Mouse (Mus musculus): ENCODE measurements around the gene Tprg. TPM values are rescaled to one million over a fixed set of nuclear protein-coding genes. Genes with fewer than 3 reads are reported as not detected.

Tprg gene
- polyA plus RNA-seq, 1 experiment from 2014 or later = 0.21 TPM

DNA sequence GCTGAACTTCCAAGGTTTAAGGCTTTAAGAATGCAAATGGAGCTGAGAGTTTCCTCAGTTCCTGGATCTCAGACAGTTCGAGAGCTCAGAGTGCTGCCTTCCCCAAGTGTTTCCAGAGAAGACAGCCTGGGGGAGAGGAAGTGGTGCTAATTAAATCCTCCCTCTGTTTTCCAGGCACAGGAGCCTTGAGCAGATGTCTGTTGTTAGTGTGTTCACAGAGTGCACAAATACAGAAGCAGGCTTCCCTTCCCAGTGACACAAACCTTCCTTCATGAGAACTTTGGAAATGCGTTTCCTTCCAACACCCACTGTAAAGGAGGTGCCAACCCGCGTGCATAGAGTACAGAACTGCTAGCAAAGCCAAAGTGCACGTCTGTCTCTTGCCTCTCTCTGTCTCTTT, 27.4 kb downstream of the Tprg start:
- Histone ChIP-seq H3K4me2 (ENCODE audit: low read depth, low read length) (no peak overlapping the region), H3K36me3 (ENCODE audit: control insufficient read depth, insufficient read depth, low read length) (no peaks in the 10 kb centered on the region), H3K9me3 (ENCODE audit: control insufficient read depth, low read length) (no peaks in the 10 kb centered on the region), H3K4me3 (ENCODE audit: low read length) (no peak overlapping the region), H3K27ac (ENCODE audit: low read length) (no peak overlapping the region), H3K9ac (ENCODE audit: low read depth, low read length) (no peak overlapping the region), H3K4me1 (ENCODE audit: control insufficient read depth, insufficient read depth, low read length) (no peaks in the 10 kb centered on the region), H3K27me3 (replicated peaks; ENCODE audit: control insufficient read depth, insufficient read depth, low read length) (no peaks in the 10 kb centered on the region)
- ATAC-seq = no peak
- WGBS = 76% methylated on average over 5 of the region's 5 CpGs

DNA sequence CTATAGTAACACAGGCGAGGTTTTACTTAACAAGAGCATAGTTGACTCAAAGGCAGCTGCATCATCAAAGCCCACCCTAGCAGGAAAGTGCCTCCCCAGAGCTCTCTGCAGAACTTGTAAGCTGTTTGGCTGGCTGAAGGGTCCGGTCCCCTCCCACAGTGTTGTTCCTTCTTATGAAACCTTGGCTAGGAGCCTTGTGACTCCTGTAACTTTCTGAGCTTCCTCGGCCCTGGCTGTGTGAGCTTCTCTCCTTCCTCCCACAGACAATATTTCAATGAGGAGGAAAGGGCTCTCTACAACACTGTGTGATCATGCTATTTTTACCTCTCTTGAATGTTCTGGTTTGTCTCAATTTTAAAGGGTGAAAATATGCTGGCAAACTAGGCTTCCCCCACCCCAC, 28.5 kb downstream of the Tprg start:
- H3K4me2 ChIP-seq (ENCODE audit: low read depth, low read length) = no peak overlapping the region
- H3K4me1 ChIP-seq (ENCODE audit: control insufficient read depth, insufficient read depth, low read length) = no peaks in the 10 kb centered on the region
- 52% methylated on average over 3 of the region's 3 CpGs for WGBS
- ATAC-seq = peak; percentile 40; the same call in 1 of the 2 replicates
- H3K9me3 ChIP-seq (ENCODE audit: control insufficient read depth, low read length) = no peaks in the 10 kb centered on the region
- H3K36me3 ChIP-seq (ENCODE audit: control insufficient read depth, insufficient read depth, low read length) = no peaks in the 10 kb centered on the region
- no peak overlapping the region for H3K4me3 ChIP-seq (ENCODE audit: low read length)
- no peaks in the 10 kb centered on the region for H3K27me3 ChIP-seq (replicated peaks; ENCODE audit: control insufficient read depth, insufficient read depth, low read length)
- H3K9ac ChIP-seq (ENCODE audit: low read depth, low read length) = no peak overlapping the region
- no peak overlapping the region for H3K27ac ChIP-seq (ENCODE audit: low read length)

DNA sequence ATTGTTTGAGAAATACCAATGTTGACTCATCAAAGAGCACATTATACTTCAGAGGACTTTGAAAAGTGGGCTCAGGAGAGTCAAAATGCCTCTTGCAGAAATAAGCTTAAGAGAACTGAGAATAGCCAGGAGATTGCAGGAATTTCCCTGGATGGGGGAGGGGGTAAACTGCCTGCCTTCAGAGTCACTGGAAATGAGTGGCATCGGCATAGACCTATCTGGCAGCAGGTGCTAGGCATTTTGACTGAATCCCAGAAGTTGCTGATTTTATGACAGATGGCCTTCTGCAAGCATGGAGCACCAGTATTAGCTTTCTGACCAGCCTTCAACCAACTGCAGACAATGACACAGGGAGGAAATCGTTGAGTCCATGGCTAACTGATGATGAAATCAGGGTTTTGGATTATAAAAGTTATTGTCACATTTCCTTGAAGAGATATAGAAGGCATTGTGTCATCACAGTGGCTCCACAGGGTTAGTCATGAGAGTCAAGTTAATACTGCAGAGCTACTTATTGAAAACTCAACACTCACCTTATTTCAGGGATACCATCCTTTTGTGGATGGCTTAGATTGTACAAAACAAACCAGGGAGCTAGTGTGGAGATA, 39.1 kb downstream of the Tprg start:
- Histone ChIP-seq H3K27me3 (replicated peaks; ENCODE audit: control insufficient read depth, insufficient read depth, low read length) (no peaks in the 10 kb centered on the region), H3K4me2 (ENCODE audit: low read depth, low read length) (no peak overlapping the region), H3K4me3 (ENCODE audit: low read length) (no peak overlapping the region), H3K36me3 (ENCODE audit: control insufficient read depth, insufficient read depth, low read length) (no peaks in the 10 kb centered on the region), H3K27ac (ENCODE audit: low read length) (no peak overlapping the region), H3K9me3 (ENCODE audit: control insufficient read depth, low read length) (no peaks in the 10 kb centered on the region), H3K9ac (ENCODE audit: low read depth, low read length) (no peak overlapping the region), H3K4me1 (ENCODE audit: control insufficient read depth, insufficient read depth, low read length) (no peaks in the 10 kb centered on the region)
- no peak for ATAC-seq
- WGBS = 80% methylated on average over 2 of the region's 2 CpGs

DNA sequence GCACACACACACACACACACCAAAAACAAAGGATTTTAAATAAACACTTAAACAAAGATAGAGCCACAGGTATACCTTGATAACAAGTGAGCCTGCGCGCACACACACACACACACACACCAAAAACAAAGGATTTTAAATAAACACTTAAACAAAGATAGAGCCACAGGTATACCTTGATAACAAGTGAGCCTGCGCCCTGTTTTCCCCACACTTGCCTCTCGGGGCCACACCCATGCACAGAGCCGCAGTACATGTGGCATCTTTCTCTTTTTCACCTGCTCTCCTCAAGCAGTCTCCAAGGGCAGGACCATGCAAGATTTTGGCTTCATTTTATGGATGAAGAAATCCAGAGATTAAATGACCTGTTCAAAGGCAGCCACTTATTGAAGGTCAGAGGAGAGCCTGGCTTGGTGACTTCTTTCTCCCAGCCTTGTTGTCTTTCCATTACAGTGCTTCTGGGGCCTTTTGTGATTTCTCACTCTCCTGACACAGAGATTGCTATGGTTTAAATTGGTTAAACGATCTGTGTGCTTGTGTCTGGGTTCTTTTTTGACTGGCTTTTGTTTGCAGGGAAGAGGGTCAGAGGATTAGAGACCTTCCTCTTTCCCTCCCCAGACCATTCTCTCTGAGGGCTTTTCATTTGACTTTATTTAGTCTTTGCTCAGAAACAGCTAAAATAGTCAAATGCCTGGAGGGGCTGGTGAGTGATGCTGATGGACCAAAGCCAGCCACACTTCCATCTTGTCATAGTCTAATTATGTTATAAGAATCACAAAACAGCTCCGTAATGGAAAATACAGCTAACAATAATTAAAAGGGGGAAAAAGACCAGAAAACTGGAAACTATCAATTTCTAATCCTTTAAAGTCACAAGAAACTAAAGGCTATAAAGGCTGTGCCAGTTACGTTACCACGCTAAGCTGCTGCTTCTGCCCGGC, 46.9 kb downstream of the Tprg start:
- Histone ChIP-seq H3K9ac (ENCODE audit: low read depth, low read length) (no peak overlapping the region), H3K27me3 (replicated peaks; ENCODE audit: control insufficient read depth, insufficient read depth, low read length) (no peaks in the 10 kb centered on the region), H3K27ac (ENCODE audit: low read length) (no peak overlapping the region), H3K4me1 (ENCODE audit: control insufficient read depth, insufficient read depth, low read length) (no peaks in the 10 kb centered on the region), H3K4me2 (ENCODE audit: low read depth, low read length) (no peak overlapping the region), H3K9me3 (ENCODE audit: control insufficient read depth, low read length) (no peaks in the 10 kb centered on the region), H3K36me3 (ENCODE audit: control insufficient read depth, insufficient read depth, low read length) (no peaks in the 10 kb centered on the region), H3K4me3 (ENCODE audit: low read length) (no peak overlapping the region)
- 76% methylated on average over 10 of the region's 10 CpGs for WGBS
- ATAC-seq = no peak

DNA sequence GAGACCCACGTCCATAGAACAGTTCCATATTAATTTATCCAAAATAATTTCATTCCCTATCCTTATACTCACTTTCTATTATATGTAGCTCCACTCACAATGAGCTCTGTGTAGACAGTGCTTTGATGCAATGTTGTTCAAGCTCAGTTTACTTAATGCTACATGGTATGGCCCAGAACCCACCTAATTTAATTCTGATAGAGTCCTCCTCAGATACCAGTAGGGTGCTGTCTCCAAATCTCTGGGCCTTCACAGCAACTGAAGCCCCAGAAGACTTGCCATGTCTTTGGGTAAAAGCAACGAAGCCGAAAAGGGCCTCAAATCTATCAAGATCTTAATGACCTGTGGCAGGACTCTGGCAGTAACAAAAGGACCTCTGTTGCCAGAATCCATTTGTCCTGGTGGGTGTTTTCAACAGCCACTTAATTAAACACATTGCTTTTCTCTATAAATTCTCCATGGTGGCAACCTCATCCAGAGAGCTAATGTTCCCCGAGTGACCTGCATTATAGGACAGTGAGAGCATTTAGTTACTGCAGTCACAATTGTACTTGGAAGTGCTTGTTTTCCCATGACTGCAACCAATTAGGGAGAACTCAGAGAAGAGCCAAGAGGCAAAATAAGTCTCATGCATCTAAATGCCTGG, 48.6 kb downstream of the Tprg start:
- H3K27ac ChIP-seq (ENCODE audit: low read length) = no peak overlapping the region
- no peak for ATAC-seq
- WGBS = 59% methylated on average over 4 of the region's 4 CpGs
- no peak overlapping the region for H3K4me2 ChIP-seq (ENCODE audit: low read depth, low read length)
- no peaks in the 10 kb centered on the region for H3K27me3 ChIP-seq (replicated peaks; ENCODE audit: control insufficient read depth, insufficient read depth, low read length)
- H3K36me3 ChIP-seq (ENCODE audit: control insufficient read depth, insufficient read depth, low read length) = no peaks in the 10 kb centered on the region
- no peak overlapping the region for H3K9ac ChIP-seq (ENCODE audit: low read depth, low read length)
- H3K4me1 ChIP-seq (ENCODE audit: control insufficient read depth, insufficient read depth, low read length) = no peaks in the 10 kb centered on the region
- no peaks in the 10 kb centered on the region for H3K9me3 ChIP-seq (ENCODE audit: control insufficient read depth, low read length)
- H3K4me3 ChIP-seq (ENCODE audit: low read length) = no peak overlapping the region

DNA sequence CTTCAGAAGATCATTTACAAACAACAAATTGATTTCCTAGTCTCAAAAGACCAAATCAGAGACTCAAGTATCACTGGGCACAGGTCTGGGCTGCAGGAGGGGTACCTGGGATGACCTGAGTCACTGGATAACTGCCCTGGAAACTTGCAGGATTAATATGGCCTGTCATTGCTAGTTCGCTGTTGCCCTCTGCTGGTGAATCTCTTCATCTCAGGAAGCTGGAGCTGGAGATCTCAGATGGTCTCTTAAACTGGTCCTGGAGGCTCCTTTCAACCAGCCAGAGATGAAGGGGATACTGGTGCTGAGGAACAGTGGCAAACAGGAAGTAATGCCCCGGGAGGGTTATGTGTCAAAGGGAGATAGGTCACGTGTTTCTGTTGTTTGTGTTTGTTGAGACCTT, 63.0 kb downstream of the Tprg start:
- peak; percentile 50 for ATAC-seq

DNA sequence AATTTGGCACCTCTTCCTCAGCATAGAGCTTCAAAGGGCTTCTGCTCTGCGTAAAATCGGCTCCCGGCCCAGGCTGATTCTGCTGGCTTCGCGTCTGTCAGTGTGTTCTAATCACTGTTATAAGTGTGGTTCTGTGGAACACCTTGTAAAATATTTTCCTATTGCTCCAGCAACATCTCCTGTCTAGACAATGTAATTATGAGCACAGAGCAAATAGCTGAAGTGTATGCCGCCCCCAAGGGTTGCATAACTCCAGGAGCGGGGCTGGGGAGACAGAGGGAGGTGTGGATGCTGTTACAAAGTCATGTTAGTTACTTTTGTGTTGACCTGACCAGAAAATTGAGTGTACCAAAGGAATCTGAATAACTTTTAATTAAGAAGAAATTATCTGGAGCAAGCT, 81.2 kb downstream of the Tprg start:
- H3K4me2 ChIP-seq (ENCODE audit: low read depth, low read length) = no peak overlapping the region
- H3K4me3 ChIP-seq (ENCODE audit: low read length) = no peak overlapping the region
- no peak overlapping the region for H3K9ac ChIP-seq (ENCODE audit: low read depth, low read length)
- H3K27me3 ChIP-seq (replicated peaks; ENCODE audit: control insufficient read depth, insufficient read depth, low read length) = no peaks in the 10 kb centered on the region
- no peaks in the 10 kb centered on the region for H3K36me3 ChIP-seq (ENCODE audit: control insufficient read depth, insufficient read depth, low read length)
- no peaks in the 10 kb centered on the region for H3K4me1 ChIP-seq (ENCODE audit: control insufficient read depth, insufficient read depth, low read length)
- WGBS = 76% methylated on average over 7 of the region's 7 CpGs
- no peak for ATAC-seq
- H3K9me3 ChIP-seq (ENCODE audit: control insufficient read depth, low read length) = no peaks in the 10 kb centered on the region
- H3K27ac ChIP-seq (ENCODE audit: low read length) = no peak overlapping the region

More for the DNA sequence above, 63.0 kb downstream of the Tprg start:
- Histone ChIP-seq H3K9me3 (ENCODE audit: control insufficient read depth, low read length) (no peaks in the 10 kb centered on the region), H3K27ac (ENCODE audit: low read length) (no peak overlapping the region), H3K4me3 (ENCODE audit: low read length) (no peak overlapping the region), H3K27me3 (replicated peaks; ENCODE audit: control insufficient read depth, insufficient read depth, low read length) (no peaks in the 10 kb centered on the region), H3K4me1 (ENCODE audit: control insufficient read depth, insufficient read depth, low read length) (no peaks in the 10 kb centered on the region), H3K36me3 (ENCODE audit: control insufficient read depth, insufficient read depth, low read length) (no peaks in the 10 kb centered on the region), H3K9ac (ENCODE audit: low read depth, low read length) (no peak overlapping the region), H3K4me2 (ENCODE audit: low read depth, low read length) (no peak overlapping the region)
- 11% methylated on average over 3 of the region's 3 CpGs for WGBS

DNA sequence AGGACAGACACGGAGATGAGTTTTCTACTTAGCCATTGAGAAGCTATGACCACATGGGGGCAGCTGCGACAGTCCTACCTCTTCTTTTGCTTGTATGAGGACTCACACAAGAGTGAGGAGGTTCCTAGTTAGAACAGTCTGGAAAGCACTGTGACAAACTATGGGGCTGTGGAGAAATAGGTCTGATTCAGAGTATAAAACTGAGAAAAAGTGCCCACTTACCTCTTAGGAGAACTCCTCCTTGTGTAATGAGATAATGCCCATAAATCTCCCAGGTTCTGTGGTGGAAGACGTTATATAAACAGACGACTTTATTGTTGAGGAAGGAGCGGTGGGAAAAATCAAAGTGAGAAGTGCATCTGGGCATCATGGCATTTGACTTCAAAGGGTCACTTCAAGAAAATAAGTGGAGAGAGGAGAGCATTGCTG, 83.4 kb downstream of the Tprg start:
- Histone ChIP-seq H3K9me3 (ENCODE audit: control insufficient read depth, low read length) (no peaks in the 10 kb centered on the region), H3K4me2 (ENCODE audit: low read depth, low read length) (no peak overlapping the region), H3K27me3 (replicated peaks; ENCODE audit: control insufficient read depth, insufficient read depth, low read length) (no peaks in the 10 kb centered on the region), H3K9ac (ENCODE audit: low read depth, low read length) (no peak overlapping the region), H3K27ac (ENCODE audit: low read length) (no peak overlapping the region), H3K4me1 (ENCODE audit: control insufficient read depth, insufficient read depth, low read length) (no peaks in the 10 kb centered on the region), H3K36me3 (ENCODE audit: control insufficient read depth, insufficient read depth, low read length) (no peaks in the 10 kb centered on the region), H3K4me3 (ENCODE audit: low read length) (no peak overlapping the region)
- no peak for ATAC-seq
- WGBS = 25% methylated on average over 5 of the region's 5 CpGs

DNA sequence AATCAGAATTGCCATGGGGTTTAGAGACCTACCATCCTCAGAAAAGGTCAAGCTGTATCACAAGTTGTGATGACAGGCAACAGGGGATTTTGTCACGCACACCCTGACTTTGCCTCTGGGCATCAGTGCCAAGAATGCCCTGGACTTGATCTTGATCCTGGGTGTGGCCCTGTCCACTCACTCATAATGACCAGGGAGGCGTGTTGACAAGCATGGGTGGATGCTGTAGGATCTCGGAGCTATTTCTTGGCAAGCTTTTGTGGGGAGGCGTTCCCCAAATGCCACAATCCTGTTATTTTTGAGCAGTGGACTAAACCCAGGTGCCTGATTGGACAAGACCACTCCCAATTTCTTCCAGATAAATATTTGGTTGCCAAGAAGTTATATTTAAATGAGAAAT, 87.5 kb downstream of the Tprg start:
- no peak for ATAC-seq
- 82% methylated on average over 4 of the region's 4 CpGs for WGBS
- Histone ChIP-seq H3K4me3 (ENCODE audit: low read length) (no peak overlapping the region), H3K4me2 (ENCODE audit: low read depth, low read length) (no peak overlapping the region), H3K9me3 (ENCODE audit: control insufficient read depth, low read length) (no peaks in the 10 kb centered on the region), H3K4me1 (ENCODE audit: control insufficient read depth, insufficient read depth, low read length) (no peaks in the 10 kb centered on the region), H3K36me3 (ENCODE audit: control insufficient read depth, insufficient read depth, low read length) (no peaks in the 10 kb centered on the region), H3K9ac (ENCODE audit: low read depth, low read length) (no peak overlapping the region), H3K27me3 (replicated peaks; ENCODE audit: control insufficient read depth, insufficient read depth, low read length) (no peaks in the 10 kb centered on the region), H3K27ac (ENCODE audit: low read length) (no peak overlapping the region)

All from intestine, embryonic 16.5 days (tissue).